Mouse (Mus musculus): ENCODE measurements around the gene Rc3h2. TPM values are rescaled to one million over a fixed set of nuclear protein-coding genes. Genes with fewer than 3 reads are reported as not detected.

Rc3h2 gene
- polyA plus RNA-seq, 1 experiment from 2014 or later = 18.0 TPM

Other genes with a start within 250 kb of the Rc3h2 start
- gene Olfr365, start 234.7 kb downstream of the Rc3h2 start, polyA plus RNA-seq (2015; fragmentation: Nextera tagmentation; extraction: Ambion mirVana) = not detected in 2 replicates
- not detected in 2 replicates for gene Olfr366, start 211.3 kb downstream of the Rc3h2 start, polyA plus RNA-seq (2015; fragmentation: Nextera tagmentation; extraction: Ambion mirVana)
- not detected in 2 replicates for gene Olfr368, start 96.4 kb downstream of the Rc3h2 start, polyA plus RNA-seq (2015; fragmentation: Nextera tagmentation; extraction: Ambion mirVana)
- 43.2 and 46.6 TPM in 2 replicates for gene Pdcl, start 63.6 kb downstream of the Rc3h2 start, polyA plus RNA-seq (2015; fragmentation: Nextera tagmentation; extraction: Ambion mirVana)
- 9.0 and 9.3 TPM in 2 replicates for gene Zbtb26, start 20.2 kb upstream of the Rc3h2 start, polyA plus RNA-seq (2015; fragmentation: Nextera tagmentation; extraction: Ambion mirVana)
- gene Zbtb6, start 20.3 kb upstream of the Rc3h2 start, polyA plus RNA-seq (2015; fragmentation: Nextera tagmentation; extraction: Ambion mirVana) = 7.5 and 8.3 TPM in 2 replicates
- gene Rabgap1, start 20.4 kb upstream of the Rc3h2 start, polyA plus RNA-seq (2015; fragmentation: Nextera tagmentation; extraction: Ambion mirVana) = 52.3 and 55.9 TPM in 2 replicates
- 1.2 TPM in 2 replicates for gene Gpr21, start 93.4 kb upstream of the Rc3h2 start, polyA plus RNA-seq (2015; fragmentation: Nextera tagmentation; extraction: Ambion mirVana)

Data from limb, embryonic 13.5 days (tissue).